In genomic region chr5:114282346-114282745, GRCm38 (mm10) we compare ENCODE assay signal across 28 mouse cellular contexts. TPM values are rescaled to one million over a fixed set of nuclear protein-coding genes. Genes with fewer than 3 reads are reported as not detected.
DNase-seq lines count a peak whose midpoint lies in the region; ATAC-seq and TF ChIP-seq lines count a peak whose summit lies in the region.
"Had no signal": no experiment of that assay in that cellular context is flagged by ENCODE, and none has a peak within 500 bp of the region (broad histone marks: within the 10 kb centered on the region; RNA-seq: fewer than 3 reads in every experiment).

No protein-coding gene starts in this region.

- peaks cover 75% of the 10 kb centered on the region for H3K27me3 ChIP-seq in hindbrain, embryonic 12.5 days
- H3K27me3 ChIP-seq in hindbrain, embryonic 16.5 days (replicated peaks; ENCODE audit: control insufficient read depth, insufficient read depth, low read length), result peaks cover 13% of the 10 kb centered on the region
- peaks cover 75% of the 10 kb centered on the region for H3K27me3 ChIP-seq in midbrain, embryonic 12.5 days
- H3K27me3 ChIP-seq in midbrain, embryonic 11.5 days (ENCODE audit: control insufficient read depth, insufficient read depth, low read length), result peaks cover 13% of the 10 kb centered on the region
- peaks cover 14% of the 10 kb centered on the region for H3K27me3 ChIP-seq in midbrain, embryonic 15.5 days (replicated peaks)

- H3K36me3 ChIP-seq in hindbrain, embryonic 12.5 days, result no peaks in the 10 kb centered on the region
- H3K36me3 ChIP-seq in hindbrain, embryonic 16.5 days (ENCODE audit: control insufficient read depth, insufficient read depth, low read length), result no peaks in the 10 kb centered on the region
- no peaks in the 10 kb centered on the region for H3K36me3 ChIP-seq in midbrain, embryonic 12.5 days
- H3K36me3 ChIP-seq in midbrain, embryonic 11.5 days (ENCODE audit: control insufficient read depth, insufficient read depth, low read length), result no peaks in the 10 kb centered on the region
- no peaks in the 10 kb centered on the region for H3K36me3 ChIP-seq in midbrain, embryonic 15.5 days (replicated peaks)
- H3K36me3 ChIP-seq: embryonic facial prominence, embryonic 12.5 days; embryonic facial prominence, embryonic 15.5 days; heart, embryonic 10.5 days; heart, embryonic 13.5 days; intestine, embryonic 15.5 days had no signal

- ATAC-seq in hindbrain, embryonic 12.5 days (ENCODE audit: low FRiP score), result no peak
- no peak for ATAC-seq in hindbrain, embryonic 16.5 days
- ATAC-seq in midbrain, embryonic 12.5 days (ENCODE audit: low FRiP score, low read depth), result no peak
- ATAC-seq in midbrain, embryonic 11.5 days (ENCODE audit: low FRiP score), result no peak
- ATAC-seq in midbrain, embryonic 15.5 days (replicated peaks), result 0 out of 2 replicates have a peak, but pooled peaks have one; percentile 14
- ATAC-seq: activated CD4-positive, CD25-positive, alpha-beta regulatory T cell, adult 4 months; forebrain, embryonic 14.5 days; forebrain, postnatal 0 days; intestine, embryonic 15.5 days had no signal

- H3K4me1 ChIP-seq in hindbrain, embryonic 12.5 days, result peaks cover 21% of the 10 kb centered on the region
- H3K4me1 ChIP-seq in hindbrain, embryonic 16.5 days (ENCODE audit: control insufficient read depth, insufficient read depth, low read depth, low read length), result no peaks in the 10 kb centered on the region
- H3K4me1 ChIP-seq in midbrain, embryonic 12.5 days, result peaks cover 27% of the 10 kb centered on the region
- H3K4me1 ChIP-seq in midbrain, embryonic 11.5 days (ENCODE audit: control insufficient read depth, insufficient read depth, low read length), result peaks cover 14% of the 10 kb centered on the region
- peaks cover 18% of the 10 kb centered on the region; the same call in 1 of the 2 replicates for H3K4me1 ChIP-seq in midbrain, embryonic 15.5 days
- H3K4me1 ChIP-seq: embryonic facial prominence, embryonic 15.5 days; heart, embryonic 13.5 days; intestine, embryonic 15.5 days had no signal

- H3K9me3 ChIP-seq in hindbrain, embryonic 12.5 days (replicated peaks), result no peaks in the 10 kb centered on the region
- no peaks in the 10 kb centered on the region for H3K9me3 ChIP-seq in hindbrain, embryonic 16.5 days (ENCODE audit: control insufficient read depth, low read length)
- H3K9me3 ChIP-seq in midbrain, embryonic 12.5 days, result no peaks in the 10 kb centered on the region
- no peaks in the 10 kb centered on the region for H3K9me3 ChIP-seq in midbrain, embryonic 11.5 days (ENCODE audit: control insufficient read depth, low read length)
- no peaks in the 10 kb centered on the region for H3K9me3 ChIP-seq in midbrain, embryonic 15.5 days
- H3K9me3 ChIP-seq: embryonic facial prominence, embryonic 12.5 days; embryonic facial prominence, embryonic 15.5 days; heart, embryonic 10.5 days; heart, embryonic 13.5 days; intestine, embryonic 15.5 days had no signal

- no peak overlapping the region for H3K4me3 ChIP-seq in hindbrain, embryonic 12.5 days
- no peak overlapping the region for H3K4me3 ChIP-seq in hindbrain, embryonic 16.5 days (ENCODE audit: low read length)
- H3K4me3 ChIP-seq in midbrain, embryonic 12.5 days, result no peak overlapping the region
- no peak overlapping the region for H3K4me3 ChIP-seq in midbrain, embryonic 11.5 days (ENCODE audit: low read depth, low read length)
- no peak overlapping the region for H3K4me3 ChIP-seq in midbrain, embryonic 15.5 days
- H3K4me3 ChIP-seq: embryonic facial prominence, embryonic 12.5 days; embryonic facial prominence, embryonic 15.5 days; heart, embryonic 10.5 days; heart, embryonic 13.5 days; intestine, embryonic 15.5 days had no signal

- H3K9ac ChIP-seq in hindbrain, embryonic 12.5 days, result no peak overlapping the region
- no peak overlapping the region for H3K9ac ChIP-seq in hindbrain, embryonic 16.5 days (ENCODE audit: low read depth, low read length)
- H3K9ac ChIP-seq in midbrain, embryonic 12.5 days (replicated peaks), result no peak overlapping the region
- no peak overlapping the region for H3K9ac ChIP-seq in midbrain, embryonic 11.5 days (ENCODE audit: low read length)
- H3K9ac ChIP-seq in midbrain, embryonic 15.5 days, result no peak overlapping the region
- H3K9ac ChIP-seq: embryonic facial prominence, embryonic 12.5 days; embryonic facial prominence, embryonic 15.5 days; forebrain, postnatal 0 days; heart, embryonic 13.5 days; intestine, embryonic 15.5 days had no signal

- 54% methylated on average over 6 of the region's 6 CpGs for WGBS in hindbrain, embryonic 12.5 days
- WGBS in hindbrain, embryonic 16.5 days, result 37% methylated on average over 6 of the region's 6 CpGs
- 46% methylated on average over 6 of the region's 6 CpGs for WGBS in midbrain, embryonic 12.5 days
- 67% methylated on average over 6 of the region's 6 CpGs for WGBS in midbrain, embryonic 11.5 days
- 15% methylated on average over 6 of the region's 6 CpGs for WGBS in midbrain, embryonic 15.5 days

- no peak for DNase-seq in midbrain, embryonic 11.5 days (ENCODE audit: low spot score, missing footprints)
- DNase-seq in brain, embryonic 14.5 days (ENCODE audit: low read depth), result peak; percentile 68
- no peak for DNase-seq in kidney, adult 8-10 months
- no peak for DNase-seq in left cerebral cortex, postnatal 14 days (ENCODE audit: low spot score in 2 of 2)
- DNase-seq: adrenal gland, adult 8-10 months; adrenal gland, postnatal 25 days; cerebellum, adult 2 months; cerebellum, adult 9-11 months; cerebellum, postnatal 25 days; forebrain, postnatal 0 days; gastrocnemius, postnatal 25 days; heart, adult 18-20 months; heart, postnatal 14 days had no signal

- no peak overlapping the region for H3K4me2 ChIP-seq in hindbrain, embryonic 12.5 days (replicated peaks)
- no peak overlapping the region for H3K4me2 ChIP-seq in hindbrain, embryonic 16.5 days (ENCODE audit: low read length)
- no peak overlapping the region for H3K4me2 ChIP-seq in midbrain, embryonic 12.5 days (replicated peaks)
- no peak overlapping the region for H3K4me2 ChIP-seq in midbrain, embryonic 11.5 days
- H3K4me2 ChIP-seq in midbrain, embryonic 15.5 days, result no peak overlapping the region
- H3K4me2 ChIP-seq: embryonic facial prominence, embryonic 12.5 days; embryonic facial prominence, embryonic 15.5 days; heart, embryonic 13.5 days; intestine, embryonic 15.5 days had no signal

- peak overlapping the region; percentile 17; the same call in 1 of the 2 replicates for H3K27ac ChIP-seq in hindbrain, embryonic 12.5 days
- no peak overlapping the region for H3K27ac ChIP-seq in hindbrain, embryonic 16.5 days (ENCODE audit: low read depth, low read length)
- H3K27ac ChIP-seq in midbrain, embryonic 12.5 days (replicated peaks), result 0 out of 2 replicates have a peak overlapping the region, but pooled peaks have one; percentile 8
- H3K27ac ChIP-seq in midbrain, embryonic 11.5 days (ENCODE audit: low read depth, low read length), result no peak overlapping the region
- peak overlapping the region; percentile 22; the same call in 1 of the 2 replicates for H3K27ac ChIP-seq in midbrain, embryonic 15.5 days
- H3K27ac ChIP-seq: embryonic facial prominence, embryonic 12.5 days; embryonic facial prominence, embryonic 15.5 days; heart, embryonic 10.5 days; heart, embryonic 13.5 days; intestine, embryonic 15.5 days had no signal

- intact Hi-C loops in left cerebral cortex, postnatal 14 days (cut with DNase I), result no loop called here

- TF ChIP-seq CTCF in brain, embryonic 14.5 days (IDR thresholded peaks at IDR 0.05; ENCODE audit: borderline replicate concordance, extremely low read depth, insufficient read depth, insufficient read length), result no peak

- no peak for TF ChIP-seq POLR2A in brain, embryonic 14.5 days (IDR thresholded peaks at IDR 0.05; ENCODE audit: borderline replicate concordance, extremely low read depth, insufficient read depth, insufficient read length, poor library complexity, severe bottlenecking)

RNA-seq across cellular contexts. Expression of gene Myo1h, which starts 6.6 kb away (rescaled TPM):
- polyA plus RNA-seq in hindbrain, embryonic 12.5 days (2016; fragmentation: Nextera tagmentation; extraction: Ambion mirVana), result 0.51 and 0.79 TPM in 2 replicates
- polyA plus RNA-seq in hindbrain, embryonic 16.5 days (2015; fragmentation: Nextera tagmentation; extraction: Ambion mirVana), result 0.85 and 1.0 TPM in 2 replicates
- 0.40 and 0.68 TPM in 2 replicates for polyA plus RNA-seq in midbrain, embryonic 12.5 days (2016; fragmentation: Nextera tagmentation; extraction: Ambion mirVana)
- polyA plus RNA-seq in midbrain, embryonic 11.5 days (2014; fragmentation: Nextera tagmentation; extraction: Ambion mirVana), result 0.45 and 0.66 TPM in 2 replicates
- 0.37 and 0.47 TPM in 2 replicates for polyA plus RNA-seq in brain, embryonic 14.5 days (2012; rRNA removed)
- 0.69 and 1.1 TPM in 2 replicates for polyA plus RNA-seq in midbrain, embryonic 15.5 days (2015; fragmentation: Nextera tagmentation; extraction: Ambion mirVana)
- 1 to 10 TPM; 2.7 to 2.8 TPM for total RNA-seq in left cerebral cortex, postnatal 14 days (2021)
- total RNA-seq: gastrocnemius, adult 8-10 months had no signal

RNA-seq across cellular contexts. Expression of gene Foxn4, which starts 8.7 kb away (rescaled TPM):
- polyA plus RNA-seq in hindbrain, embryonic 12.5 days (2016; fragmentation: Nextera tagmentation; extraction: Ambion mirVana), result 3.2 and 4.1 TPM in 2 replicates
- polyA plus RNA-seq in hindbrain, embryonic 16.5 days (2015; fragmentation: Nextera tagmentation; extraction: Ambion mirVana), result 0.11 and 0.29 TPM in 2 replicates
- polyA plus RNA-seq in midbrain, embryonic 12.5 days (2016; fragmentation: Nextera tagmentation; extraction: Ambion mirVana), result 11.0 and 12.4 TPM in 2 replicates
- 6.5 and 6.9 TPM in 2 replicates for polyA plus RNA-seq in midbrain, embryonic 11.5 days (2014; fragmentation: Nextera tagmentation; extraction: Ambion mirVana)
- 0.68 and 1.1 TPM in 2 replicates for polyA plus RNA-seq in brain, embryonic 14.5 days (2012; rRNA removed)
- polyA plus RNA-seq in midbrain, embryonic 15.5 days (2015; fragmentation: Nextera tagmentation; extraction: Ambion mirVana), result 0.88 and 0.89 TPM in 2 replicates
- not detected for total RNA-seq in left cerebral cortex, postnatal 14 days (2021)
- total RNA-seq: adrenal gland, adult 8-10 months; adrenal gland, postnatal 25 days; common myeloid progenitor, adult 5-6 weeks; gastrocnemius, adult 8-10 months; gastrocnemius, postnatal 25 days; heart, adult 18-20 months; heart, postnatal 14 days; hematopoietic stem cell, adult 5-6 weeks had no signal
- polyA plus RNA-seq: activated CD4-positive, CD25-positive, alpha-beta regulatory T cell, adult 4 months; cerebellum, adult 2 months; frontal cortex, adult 2 months; heart, embryonic 10.5 days; heart, embryonic 13.5 days; intestine, embryonic 15.5 days had no signal

Comparison
In these comparisons a context has a peak if more than half of its experiments do, and no peak if none do; other contexts are left out.
1. H3K27ac ChIP-seq: peak in hindbrain, embryonic 12.5 days (single experiment), midbrain, embryonic 12.5 days (single experiment) and midbrain, embryonic 15.5 days (single experiment); none in hindbrain, embryonic 16.5 days (single experiment) and midbrain, embryonic 11.5 days (single experiment).